Mouse (Mus musculus) lung, embryonic 14.5 days (tissue): ENCODE measurements at regions not wholly inside any gene's neighbourhood (a gene's known extent, or its start where the extent isn't known, plus 50 kb on each side); places are given as distances from the start of the nearest gene placed in this dataset.

Experiments
- ATAC-seq: fragments of 200-750 bp; cut with Nextera tagmentation; 2 replicates; pipeline ENCODE4 v1.8.0; 2017; ENCODE audit warnings: mild to moderate bottlenecking, moderate TSS enrichment, moderate library complexity; ENCODE audit not compliant: insufficient read depth
- DNase-seq: peaks from one replicate; pipeline ENCODE4 v3.0.0-alpha.2; 2015
- H3K27ac ChIP-seq: fragments of 300-500 bp; sonication (generic); 2 replicates; pipeline ENCODE4 v1.5.1; 2014; ENCODE audit warnings: low read depth, mild to moderate bottlenecking, moderate library complexity
- H3K27me3 ChIP-seq: fragments of 300-500 bp; sonication (generic); 2 replicates; pipeline ENCODE4 v1.6.1; 2014; ENCODE audit warnings: low read length, control low read depth; ENCODE audit not compliant: insufficient read depth
- H3K36me3 ChIP-seq: fragments of 300-500 bp; sonication (generic); 2 replicates; pipeline ENCODE4 v1.6.1; 2014; ENCODE audit warnings: control low read depth; ENCODE audit not compliant: insufficient read depth
- H3K4me1 ChIP-seq: fragments of 300-500 bp; sonication (generic); 2 replicates; pipeline ENCODE4 v1.6.1; 2014; ENCODE audit warnings: antibody characterized with exemption, control low read depth; ENCODE audit not compliant: insufficient read depth
- H3K4me2 ChIP-seq: fragments of 300-500 bp; sonication (generic); 2 replicates; pipeline ENCODE4 v1.6.1; 2014; ENCODE audit warnings: mild to moderate bottlenecking
- H3K4me3 ChIP-seq: fragments of 300-500 bp; sonication (generic); 2 replicates; pipeline ENCODE4 v1.5.1; 2014; ENCODE audit warnings: low read depth, low read length
- H3K9ac ChIP-seq: fragments of 300-500 bp; sonication (generic); 2 replicates; pipeline ENCODE4 v1.6.1; 2014
- H3K9me3 ChIP-seq: fragments of 300-500 bp; sonication (generic); 2 replicates; pipeline ENCODE4 v1.6.1; 2016; ENCODE audit warnings: low read depth, low read length, control low read depth
- CTCF ChIP-seq: IDR thresholded peaks from 2 replicates; pipeline ENCODE4 v1.5.1; 2016; ENCODE audit warnings: antibody characterized with exemption, low read depth
- WGBS: fragments of 180-500 bp; shearing (Covaris S2); extraction: QIAGEN DNeasy Blood & Tissue Kit; methylation state at CpG from one replicate; pipeline ENCODE4 v1.1.7; 2014; 5-methylcytosine and 5-hydroxymethylcytosine counted together

DNA sequence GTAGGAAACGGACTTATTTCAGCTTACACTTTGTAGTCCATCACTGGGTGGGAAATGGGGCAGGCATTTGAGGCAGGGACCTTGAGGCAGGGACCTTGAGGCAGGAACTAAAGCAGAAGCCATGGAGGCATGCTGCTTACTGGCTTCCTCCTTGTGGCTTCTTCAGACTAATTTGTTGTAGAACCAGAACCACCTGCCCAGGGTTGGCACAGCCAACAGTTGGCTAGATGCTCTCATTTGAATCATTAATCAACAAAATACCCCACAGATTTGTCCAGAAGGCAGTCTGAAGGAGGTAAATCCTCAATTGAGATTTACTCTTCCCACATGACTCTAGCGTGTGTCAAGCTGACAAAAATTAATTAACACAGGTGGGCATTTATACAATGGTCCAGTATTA is 1703.3 kb downstream of the Diaph2 start:
- Histone ChIP-seq H3K9me3 (no peaks in the 10 kb centered on the region), H3K4me1 (no peaks in the 10 kb centered on the region), H3K36me3 (no peaks in the 10 kb centered on the region), H3K4me3 (no peak overlapping the region), H3K27me3 (no peaks in the 10 kb centered on the region), H3K27ac (no peak overlapping the region), H3K4me2 (no peak overlapping the region), H3K9ac (no peak overlapping the region)
- 63% methylated on average over 2 of the region's 2 CpGs for WGBS
- ATAC-seq (no peak), DNase-seq (no peak)
- no peak for TF ChIP-seq CTCF

DNA sequence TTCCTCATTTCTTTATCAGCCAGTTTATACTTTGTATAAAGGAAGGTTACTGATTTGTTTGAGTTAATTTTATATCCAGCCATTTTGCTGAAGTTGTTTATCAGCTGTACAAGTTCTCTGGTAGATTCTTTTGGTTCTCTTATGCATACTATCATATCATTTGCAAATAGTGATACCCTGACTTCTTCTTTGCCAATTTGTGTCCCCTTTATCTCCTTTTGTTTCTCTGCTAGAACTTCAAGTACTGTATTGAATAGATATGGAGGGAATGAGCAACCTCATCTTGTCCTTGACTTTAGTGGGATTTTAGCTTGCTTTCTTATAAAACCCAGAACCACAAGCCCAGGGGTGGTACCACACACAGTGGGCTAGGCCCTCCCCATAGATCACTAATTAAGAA is 1711.1 kb downstream of the Diaph2 start:
- Histone ChIP-seq H3K9ac (no peak overlapping the region), H3K36me3 (no peaks in the 10 kb centered on the region), H3K27ac (no peak overlapping the region), H3K27me3 (no peaks in the 10 kb centered on the region), H3K4me3 (no peak overlapping the region), H3K4me1 (no peaks in the 10 kb centered on the region), H3K9me3 (no peaks in the 10 kb centered on the region), H3K4me2 (no peak overlapping the region)
- no peak for TF ChIP-seq CTCF
- DNase-seq (no peak), ATAC-seq (no peak)

DNA sequence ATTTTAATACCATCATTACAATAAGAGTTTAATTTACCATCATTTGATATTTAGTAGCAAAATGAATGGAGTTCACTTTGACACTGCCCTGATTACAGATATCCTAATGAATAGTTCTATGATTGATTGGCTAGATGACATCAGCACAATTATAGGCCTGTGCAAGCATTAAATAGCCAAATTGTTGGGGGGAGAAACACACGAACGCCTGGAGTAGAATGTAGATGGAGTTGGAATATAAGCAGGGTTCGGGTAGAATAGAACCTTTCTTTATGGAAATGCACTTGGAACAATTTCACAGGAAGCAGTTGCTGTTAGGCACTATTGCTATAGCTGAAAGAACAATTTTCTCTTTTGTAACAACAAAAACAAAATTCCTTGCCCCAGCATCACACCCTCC is 1739.8 kb downstream of the Diaph2 start:
- no peak for DNase-seq
- Histone ChIP-seq H3K9ac (no peak overlapping the region), H3K4me3 (no peak overlapping the region), H3K9me3 (no peaks in the 10 kb centered on the region), H3K27ac (no peak overlapping the region), H3K27me3 (no peaks in the 10 kb centered on the region), H3K36me3 (no peaks in the 10 kb centered on the region), H3K4me1 (no peaks in the 10 kb centered on the region), H3K4me2 (no peak overlapping the region)
- TF ChIP-seq CTCF, result no peak
- WGBS, result 86% methylated on average over 3 of the region's 3 CpGs
- no peak for ATAC-seq

DNA sequence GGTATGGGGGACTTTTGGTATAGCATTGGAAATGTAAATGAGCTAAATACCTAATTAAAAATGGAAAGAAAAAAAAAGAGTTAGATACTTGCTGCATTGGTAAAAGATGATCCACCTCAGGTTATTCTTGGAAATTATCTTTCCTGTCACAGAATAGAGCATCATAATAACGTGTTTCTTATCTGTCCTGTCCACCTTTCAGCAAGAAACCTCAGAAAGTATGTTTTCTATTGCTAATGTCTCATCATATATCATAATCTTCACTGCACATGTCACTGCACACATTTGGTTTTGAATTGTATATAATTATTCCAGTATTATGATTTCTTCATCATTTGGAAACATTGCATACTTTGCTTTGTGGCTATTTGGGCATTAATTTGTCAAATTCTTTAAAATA is 1751.9 kb downstream of the Diaph2 start:
- Histone ChIP-seq H3K4me3 (no peak overlapping the region), H3K4me2 (no peak overlapping the region), H3K9me3 (no peaks in the 10 kb centered on the region), H3K36me3 (no peaks in the 10 kb centered on the region), H3K4me1 (no peaks in the 10 kb centered on the region), H3K27ac (no peak overlapping the region), H3K27me3 (no peaks in the 10 kb centered on the region), H3K9ac (no peak overlapping the region)
- no peak for TF ChIP-seq CTCF
- DNase-seq (no peak), ATAC-seq (no peak)
- WGBS, result 63% methylated on average over 1 of the region's 1 CpGs

DNA sequence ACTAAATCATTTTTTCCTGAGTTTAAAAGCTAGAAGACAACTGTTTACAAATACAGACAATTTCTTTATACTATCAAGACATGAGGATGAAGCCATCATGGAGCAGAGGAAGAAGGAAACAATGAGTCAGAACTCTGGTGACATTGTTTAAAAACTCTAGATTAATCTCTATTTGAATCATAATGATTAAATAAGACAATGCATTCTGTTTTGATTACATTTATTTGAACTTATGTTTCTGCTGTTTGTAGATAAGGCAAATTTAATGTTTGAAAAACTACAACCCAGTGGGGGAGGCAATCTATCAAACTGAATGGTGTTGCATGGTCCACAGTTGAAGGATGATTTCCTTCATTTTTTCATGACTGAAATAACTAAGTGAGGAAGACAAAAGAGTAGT is 1757.3 kb downstream of the Diaph2 start:
- Histone ChIP-seq H3K9me3 (no peaks in the 10 kb centered on the region), H3K4me1 (no peaks in the 10 kb centered on the region), H3K27me3 (no peaks in the 10 kb centered on the region), H3K4me3 (no peak overlapping the region), H3K27ac (no peak overlapping the region), H3K9ac (no peak overlapping the region), H3K4me2 (no peak overlapping the region), H3K36me3 (no peaks in the 10 kb centered on the region)
- ATAC-seq (no peak), DNase-seq (peak; percentile 21)
- TF ChIP-seq CTCF, result no peak
